Mouse (Mus musculus): ENCODE measurements around the gene Cnnm2.

Cnnm2 gene

DNA sequence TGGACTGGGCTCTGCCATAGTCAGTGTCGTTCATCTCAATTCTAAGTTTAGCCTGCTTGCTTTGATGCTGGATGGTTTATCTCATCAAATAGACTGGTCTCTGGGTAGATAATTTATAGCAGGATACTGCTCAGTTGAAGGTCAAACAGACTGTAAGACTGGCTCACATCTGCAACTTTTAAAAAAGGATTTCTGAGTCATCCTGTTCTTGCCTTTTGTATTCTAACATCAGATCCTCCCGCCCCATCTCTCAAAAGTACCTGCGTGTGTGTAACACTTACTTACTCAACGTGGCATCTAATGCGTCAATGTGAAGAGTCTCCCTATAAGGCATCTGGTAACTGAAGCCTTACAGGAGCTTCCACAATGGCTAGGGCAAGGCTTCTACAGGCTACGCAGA lies 159.2 kb downstream of the Cnnm2 start:
- DNase-seq (ENCODE audit: inconsistent ontology term) = no peak

GRCm38 (mm10) chr19:46926357-46926756 lies 165.0 kb downstream of the Cnnm2 start:
- no peak for DNase-seq (ENCODE audit: inconsistent ontology term)

- no peak for DNase-seq (ENCODE audit: inconsistent ontology term)
These were observed 165.6 kb downstream of the Cnnm2 start for GRCm38 (mm10) chr19:46926951-46927350.

- DNase-seq (ENCODE audit: inconsistent ontology term) = peak; percentile 52
These were observed 166.7 kb downstream of the Cnnm2 start for GRCm38 (mm10) chr19:46928136-46928535.

DNA sequence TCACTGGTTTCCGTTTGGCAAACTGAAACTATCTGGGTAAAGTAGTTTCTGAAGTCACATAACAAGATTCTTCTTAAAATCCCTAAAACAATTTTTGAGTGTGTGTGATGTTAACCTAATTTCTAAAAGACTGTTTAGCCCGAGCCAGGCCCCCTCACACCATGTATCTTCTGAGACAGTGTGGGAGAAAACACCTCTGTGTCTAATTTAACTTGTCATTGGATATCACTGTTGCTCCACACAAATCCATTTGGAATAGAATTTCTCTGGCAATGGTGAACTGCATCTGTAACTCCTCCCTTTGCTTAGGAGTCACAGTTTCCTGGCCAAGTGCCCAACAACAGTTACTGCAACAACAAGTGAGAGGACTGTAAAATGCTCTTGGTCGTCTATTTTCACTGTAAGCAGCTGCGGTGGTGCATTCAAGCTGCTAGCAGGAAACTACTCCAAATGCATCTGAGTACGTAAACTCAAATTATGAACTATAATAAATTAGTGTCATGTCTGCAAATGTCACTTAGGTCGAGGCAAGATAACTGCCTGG lies 167.7 kb downstream of the Cnnm2 start:
- peak; percentile 78 for DNase-seq (ENCODE audit: inconsistent ontology term)
